Mouse (Mus musculus) cerebellum, adult (tissue): ENCODE results near the gene Serpina16.

Source experiments
- ATAC-seq: cut with Nextera tagmentation; 2 replicates; pipeline ENCODE4 v1.9.2; 2017; ENCODE audit warnings: mild to moderate bottlenecking, moderate library complexity, mixed read lengths; ENCODE audit not compliant: insufficient number of reproducible peaks, low FRiP score, low TSS enrichment

Serpina16 gene

GRCm38 (mm10) chr12:103659171-103659570, 16.8 kb downstream of the Serpina16 start:
- no peak for ATAC-seq

DNA sequence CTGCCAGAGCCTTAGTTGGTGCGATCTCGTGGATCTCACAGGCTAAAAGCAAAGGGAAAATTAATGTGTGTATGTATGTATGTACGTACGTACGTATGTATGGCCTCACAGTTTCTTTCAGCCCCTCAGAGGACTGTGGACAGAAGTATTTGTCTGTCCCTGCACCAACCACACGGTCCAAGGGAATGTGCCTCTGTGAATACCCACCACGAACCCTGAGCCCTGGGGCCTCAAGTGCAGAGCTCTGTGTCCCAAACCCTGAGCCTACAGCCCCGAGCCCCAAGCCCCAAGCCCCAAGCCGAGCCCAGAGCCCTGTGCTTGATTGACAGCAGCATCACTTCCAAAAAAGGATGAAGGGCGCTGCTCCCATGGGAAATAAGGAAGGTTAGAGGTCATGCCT, 17.9 kb downstream of the Serpina16 start:
- ATAC-seq = no peak

- no peak for ATAC-seq
Measured at GRCm38 (mm10) chr12:103656848-103657626, 18.9 kb downstream of the Serpina16 start, which contains the start of gene Serpina6. Gene Serpina6, minus strand, starts transcription at chr12:103657212.

- no peak for ATAC-seq
Measured at GRCm38 (mm10) chr12:103655123-103656044, 20.6 kb downstream of the Serpina16 start.

- ATAC-seq = no peak
Measured at GRCm38 (mm10) chr12:103653836-103654235, 22.1 kb downstream of the Serpina16 start.

DNA sequence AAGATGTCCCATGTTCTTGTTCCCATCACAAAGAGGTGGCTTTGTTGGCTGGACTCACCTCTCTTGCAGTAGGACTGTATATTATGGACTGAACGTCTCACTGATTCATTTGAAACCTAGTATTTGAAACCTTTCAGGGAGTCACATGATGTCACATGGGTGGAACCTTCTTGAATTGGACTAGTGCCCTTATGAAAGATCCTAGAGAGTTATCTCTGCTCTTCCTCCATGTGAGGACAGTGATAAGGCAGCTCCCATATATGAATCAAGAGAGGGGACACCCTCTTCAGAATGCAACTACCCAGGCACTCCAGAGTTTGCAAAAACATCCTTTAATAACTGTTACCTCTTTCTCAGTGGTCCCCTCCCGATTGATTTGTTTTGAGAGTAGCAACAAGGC, 29.6 kb downstream of the Serpina16 start:
- no peak for ATAC-seq

- ATAC-seq = no peak
Measured at GRCm38 (mm10) chr12:103644601-103645000, 31.3 kb downstream of the Serpina16 start.

DNA sequence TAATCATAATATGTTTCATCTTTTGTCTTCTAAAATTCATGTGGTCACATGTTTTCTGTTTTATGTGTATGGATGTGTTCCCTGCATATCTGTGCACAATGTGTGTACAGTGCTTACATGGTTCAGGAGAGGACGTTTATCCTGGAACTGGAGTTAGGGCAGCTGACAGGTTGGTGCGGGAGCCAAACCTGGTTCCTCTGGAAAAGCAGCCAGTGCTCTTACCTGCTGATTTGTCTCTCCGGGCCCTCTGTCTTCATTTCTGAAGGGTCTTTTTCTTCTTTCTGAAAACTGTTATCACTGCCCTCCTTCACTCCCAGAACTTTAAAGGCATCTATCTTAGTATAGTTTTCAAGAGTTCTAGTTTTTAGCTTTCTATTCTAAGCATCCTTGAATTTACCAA, 32.1 kb downstream of the Serpina16 start:
- ATAC-seq = no peak

GRCm38 (mm10) chr12:103643336-103643735, 32.6 kb downstream of the Serpina16 start:
- ATAC-seq = no peak

DNA sequence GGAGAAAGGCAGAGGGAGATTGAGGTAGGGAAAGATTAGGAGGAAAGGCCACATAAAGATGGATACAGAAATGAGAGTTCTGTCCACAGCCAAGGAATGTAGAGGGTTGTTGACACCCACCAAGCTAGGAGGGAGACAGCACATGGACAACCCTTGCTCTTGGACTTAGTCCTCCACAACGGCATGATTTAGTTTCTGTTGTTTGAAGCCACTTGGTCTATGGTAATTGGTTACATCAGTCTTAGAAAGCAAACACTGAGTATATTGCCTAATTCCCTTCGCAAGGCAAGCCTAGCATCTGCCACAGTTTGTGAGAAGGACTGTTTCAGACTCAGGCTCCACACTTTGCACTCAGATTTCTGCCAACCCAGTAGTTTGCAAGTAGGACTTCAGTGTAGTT, 40.1 kb downstream of the Serpina16 start:
- ATAC-seq = no peak

DNA sequence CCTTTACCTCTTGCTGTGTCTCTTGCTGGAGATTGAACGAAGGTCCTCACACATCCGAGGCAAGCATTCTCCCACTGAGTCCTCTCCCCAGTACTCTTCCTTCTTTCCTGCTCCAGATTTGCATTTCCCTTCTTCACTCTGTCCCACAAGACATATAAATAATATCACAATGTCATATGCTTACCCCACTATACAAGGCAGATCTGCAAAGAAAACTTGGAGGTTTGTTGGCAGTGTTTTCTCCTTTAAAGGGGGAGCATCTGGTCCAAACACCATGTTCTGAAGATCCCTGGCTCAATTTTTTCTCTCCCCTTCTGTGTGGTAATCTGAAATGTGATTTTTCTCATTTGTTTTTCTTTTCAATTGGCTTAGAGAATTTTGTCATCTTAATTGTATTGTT, 41.5 kb downstream of the Serpina16 start:
- ATAC-seq = no peak

GRCm38 (mm10) chr12:103631203-103631612, 44.7 kb downstream of the Serpina16 start, which contains the start of gene Serpina10:
Gene Serpina10, minus strand, starts transcription at chr12:103631444.
- 0 out of 2 replicates have a peak, but pooled peaks have one; percentile 37 for ATAC-seq
